Mouse (Mus musculus): ENCODE results near the gene Ccdc27. TPM values are rescaled to one million over a fixed set of nuclear protein-coding genes. Genes with fewer than 3 reads are reported as not detected.

Ccdc27 gene
- polyA plus RNA-seq, 1 experiment from 2014 or later: 0.17 TPM

GRCm38 (mm10) chr4:154057696-154058095 lies 15.2 kb upstream of the Ccdc27 start:
- 65% methylated on average over 4 of the region's 4 CpGs for WGBS
- Histone ChIP-seq H3K27me3 (no peaks in the 10 kb centered on the region), H3K4me1 (no peaks in the 10 kb centered on the region), H3K4me3 (replicated peaks) (no peak overlapping the region), H3K4me2 (no peak overlapping the region), H3K27ac (no peak overlapping the region), H3K9me3 (replicated peaks) (no peaks in the 10 kb centered on the region), H3K36me3 (no peaks in the 10 kb centered on the region), H3K9ac (no peak overlapping the region)
- no peak for ATAC-seq (replicated peaks; ENCODE audit: low FRiP score)

DNA sequence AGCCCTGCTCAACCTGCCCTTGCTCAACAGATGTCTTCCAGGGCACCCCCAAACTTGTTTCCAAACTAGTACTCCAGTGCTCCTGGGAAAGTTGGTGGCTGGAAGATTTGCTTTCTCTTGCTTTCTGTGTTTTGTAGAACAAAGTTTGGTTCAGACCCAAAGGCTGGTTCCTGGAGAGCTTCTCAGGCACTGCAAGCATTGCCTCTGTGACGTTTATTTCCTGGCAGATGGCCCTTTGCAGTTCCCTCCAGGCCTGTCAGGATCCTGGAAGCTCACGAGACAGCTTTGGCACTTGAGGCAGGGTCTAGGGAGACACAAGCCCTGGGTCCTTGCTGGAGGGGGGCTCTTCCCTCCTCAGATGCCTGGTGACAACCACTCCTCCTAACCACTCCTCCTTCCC lies 14.2 kb upstream of the Ccdc27 start:
- no peaks in the 10 kb centered on the region for H3K4me1 ChIP-seq
- H3K27me3 ChIP-seq: no peaks in the 10 kb centered on the region
- H3K4me3 ChIP-seq (replicated peaks): no peak overlapping the region
- no peak overlapping the region for H3K27ac ChIP-seq
- H3K36me3 ChIP-seq: no peaks in the 10 kb centered on the region
- no peaks in the 10 kb centered on the region for H3K9me3 ChIP-seq (replicated peaks)
- WGBS: 35% methylated on average over 2 of the region's 2 CpGs
- H3K4me2 ChIP-seq: no peak overlapping the region
- H3K9ac ChIP-seq: no peak overlapping the region
- ATAC-seq (replicated peaks; ENCODE audit: low FRiP score): no peak

DNA sequence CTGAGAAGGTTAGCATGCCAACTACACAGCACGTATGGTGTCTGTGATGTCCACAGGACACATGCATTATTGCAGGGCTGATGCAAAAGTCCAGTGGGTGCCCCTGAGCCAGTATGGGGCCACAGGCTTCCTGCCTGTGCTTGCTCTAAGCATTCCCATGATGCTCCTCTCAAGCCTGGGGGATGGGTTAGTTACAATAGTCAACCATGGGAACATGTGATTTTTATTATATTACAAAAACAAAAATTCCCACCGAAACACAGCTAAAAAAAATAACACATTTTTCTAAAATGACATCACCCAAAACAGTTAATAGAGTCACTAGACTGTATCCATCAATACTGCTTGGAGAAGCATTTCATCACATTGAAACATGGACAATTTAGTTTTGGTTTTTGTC lies 13.6 kb upstream of the Ccdc27 start:
- Histone ChIP-seq H3K27ac (no peak overlapping the region), H3K36me3 (no peaks in the 10 kb centered on the region), H3K4me2 (no peak overlapping the region), H3K4me3 (replicated peaks) (no peak overlapping the region), H3K4me1 (no peaks in the 10 kb centered on the region), H3K9me3 (replicated peaks) (no peaks in the 10 kb centered on the region), H3K27me3 (no peaks in the 10 kb centered on the region), H3K9ac (no peak overlapping the region)
- 69% methylated on average over 2 of the region's 2 CpGs for WGBS
- ATAC-seq (replicated peaks; ENCODE audit: low FRiP score): no peak

DNA sequence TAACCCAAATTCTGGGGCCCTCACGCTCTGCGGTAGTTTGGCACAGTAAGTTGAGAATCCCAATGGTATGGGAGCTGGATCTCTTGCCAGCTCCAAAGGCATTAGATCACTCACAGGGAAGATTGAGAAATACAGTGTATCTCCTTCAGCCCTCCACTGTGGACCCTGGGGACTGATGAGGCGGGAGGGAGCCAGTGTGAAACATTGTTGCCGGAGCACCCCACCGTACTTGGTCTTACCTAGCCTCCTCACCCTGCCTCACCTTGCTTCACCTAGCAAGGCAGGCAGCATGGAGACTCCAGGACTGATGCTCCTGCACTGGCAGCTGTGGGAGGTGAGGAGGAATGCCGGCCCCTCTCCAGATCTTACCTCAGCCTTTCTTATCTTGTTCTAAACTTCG lies 13.0 kb upstream of the Ccdc27 start:
- Histone ChIP-seq H3K9me3 (replicated peaks) (no peaks in the 10 kb centered on the region), H3K4me3 (replicated peaks) (no peak overlapping the region), H3K27me3 (no peaks in the 10 kb centered on the region), H3K36me3 (no peaks in the 10 kb centered on the region), H3K27ac (no peak overlapping the region), H3K4me2 (no peak overlapping the region), H3K4me1 (no peaks in the 10 kb centered on the region), H3K9ac (no peak overlapping the region)
- ATAC-seq (replicated peaks; ENCODE audit: low FRiP score): no peak
- WGBS: 85% methylated on average over 7 of the region's 7 CpGs

GRCm38 (mm10) chr4:154053065-154053464 lies 10.6 kb upstream of the Ccdc27 start:
- H3K9me3 ChIP-seq (replicated peaks): no peaks in the 10 kb centered on the region
- no peak overlapping the region for H3K4me3 ChIP-seq (replicated peaks)
- WGBS: 59% methylated on average over 4 of the region's 4 CpGs
- no peaks in the 10 kb centered on the region for H3K36me3 ChIP-seq
- no peak for ATAC-seq (replicated peaks; ENCODE audit: low FRiP score)
- no peaks in the 10 kb centered on the region for H3K4me1 ChIP-seq
- no peak overlapping the region for H3K27ac ChIP-seq
- H3K27me3 ChIP-seq: no peaks in the 10 kb centered on the region
- no peak overlapping the region for H3K4me2 ChIP-seq
- H3K9ac ChIP-seq: no peak overlapping the region

- 89% methylated on average over 3 of the region's 3 CpGs for WGBS
- no peak overlapping the region for H3K27ac ChIP-seq
- no peaks in the 10 kb centered on the region for H3K36me3 ChIP-seq
- no peak overlapping the region for H3K4me2 ChIP-seq
- H3K27me3 ChIP-seq: no peaks in the 10 kb centered on the region
- no peaks in the 10 kb centered on the region for H3K9me3 ChIP-seq (replicated peaks)
- no peak for ATAC-seq (replicated peaks; ENCODE audit: low FRiP score)
- no peak overlapping the region for H3K4me3 ChIP-seq (replicated peaks)
- no peak overlapping the region for H3K9ac ChIP-seq
- H3K4me1 ChIP-seq: no peaks in the 10 kb centered on the region
Measured at GRCm38 (mm10) chr4:154051401-154051800, 8.9 kb upstream of the Ccdc27 start.

DNA sequence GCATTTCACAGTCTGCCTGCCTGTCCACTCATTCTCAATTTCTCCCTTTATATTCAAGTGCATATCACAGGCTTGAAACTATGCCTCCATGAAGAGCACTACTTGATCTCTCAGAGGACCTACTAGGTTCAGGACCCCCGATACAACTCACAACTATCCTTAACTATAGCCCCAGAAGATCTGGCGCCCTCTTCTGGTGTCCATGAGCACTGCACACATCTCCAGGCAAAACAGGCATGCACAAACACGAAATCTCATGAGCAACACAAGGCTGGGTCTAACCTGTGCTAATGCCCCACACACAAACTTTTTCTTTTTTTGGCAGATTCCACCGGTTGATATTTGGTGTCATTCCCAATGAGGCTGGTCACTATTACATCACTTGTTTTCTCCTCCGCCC lies 3.4 kb upstream of the Ccdc27 start:
- Histone ChIP-seq H3K4me1 (no peaks in the 10 kb centered on the region), H3K9me3 (replicated peaks) (no peaks in the 10 kb centered on the region), H3K9ac (no peak overlapping the region), H3K4me3 (replicated peaks) (no peak overlapping the region), H3K36me3 (no peaks in the 10 kb centered on the region), H3K27me3 (peaks cover 3% of the 10 kb centered on the region; the same call in 1 of the 2 replicates), H3K27ac (no peak overlapping the region), H3K4me2 (no peak overlapping the region)
- ATAC-seq (replicated peaks; ENCODE audit: low FRiP score): no peak
- whole genome bisulfite sequencing: 67% methylated on average over 5 of the region's 5 CpGs

DNA sequence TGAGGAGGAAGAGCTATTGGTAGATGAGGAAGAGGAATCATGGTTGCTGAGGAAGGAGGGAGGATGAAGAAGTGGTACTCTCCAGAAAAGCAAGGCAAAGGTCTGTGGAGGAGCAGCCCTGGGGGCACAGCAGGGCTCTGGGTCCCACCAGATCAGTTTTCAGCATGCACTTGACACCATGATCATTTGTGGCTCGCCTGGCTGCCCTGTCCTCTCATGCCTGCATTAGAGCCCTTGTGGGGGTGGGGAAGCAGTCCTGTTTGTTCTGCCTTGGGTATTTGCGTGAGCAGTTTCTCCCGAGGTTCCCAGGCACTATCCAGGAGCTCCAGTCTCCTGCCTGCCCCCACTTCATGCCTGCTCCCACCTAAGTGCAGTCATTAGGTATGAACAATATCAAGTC lies 5.4 kb downstream of the Ccdc27 start:
- Histone ChIP-seq H3K4me2 (peak overlapping the region; percentile 22; the same call in 1 of the 2 replicates), H3K4me3 (replicated peaks) (no peak overlapping the region), H3K9me3 (replicated peaks) (no peaks in the 10 kb centered on the region), H3K36me3 (no peaks in the 10 kb centered on the region), H3K4me1 (peaks cover 11% of the 10 kb centered on the region), H3K9ac (no peak overlapping the region), H3K27me3 (peaks cover 3% of the 10 kb centered on the region; the same call in 1 of the 2 replicates), H3K27ac (no peak overlapping the region)
- peak; percentile 75; the same call in 1 of the 2 replicates for ATAC-seq (replicated peaks; ENCODE audit: low FRiP score)
- 11% methylated on average over 3 of the region's 3 CpGs for WGBS

DNA sequence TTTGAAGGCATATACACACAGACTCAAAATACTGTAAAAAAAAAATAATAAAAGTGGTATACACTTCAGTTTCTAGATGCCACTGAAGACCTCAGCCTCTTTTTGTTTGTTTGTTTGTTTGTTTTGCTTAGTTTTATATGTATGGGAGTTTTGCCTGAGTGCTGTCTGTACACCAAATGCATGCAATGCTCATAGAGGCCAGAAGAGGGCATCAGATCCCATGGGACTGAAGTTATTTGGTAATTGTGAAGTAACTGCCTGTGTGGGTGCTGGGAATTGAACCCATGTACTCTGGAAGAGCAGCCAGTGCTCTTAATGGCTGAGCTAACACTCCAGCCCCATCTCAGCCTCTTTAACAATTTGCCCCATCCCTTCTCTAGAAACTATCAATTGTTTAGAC lies 13.8 kb downstream of the Ccdc27 start:
- Histone ChIP-seq H3K27me3 (peaks cover 7% of the 10 kb centered on the region; the same call in 1 of the 2 replicates), H3K27ac (no peak overlapping the region), H3K4me1 (peaks cover 35% of the 10 kb centered on the region), H3K36me3 (no peaks in the 10 kb centered on the region), H3K9me3 (replicated peaks) (no peaks in the 10 kb centered on the region), H3K4me2 (no peak overlapping the region), H3K4me3 (replicated peaks) (no peak overlapping the region), H3K9ac (no peak overlapping the region)
- no peak for ATAC-seq (replicated peaks; ENCODE audit: low FRiP score)

GRCm38 (mm10) chr4:154028066-154028465 lies 14.4 kb downstream of the Ccdc27 start:
- Histone ChIP-seq H3K27ac (no peak overlapping the region), H3K27me3 (peaks cover 7% of the 10 kb centered on the region; the same call in 1 of the 2 replicates), H3K4me3 (replicated peaks) (no peak overlapping the region), H3K9ac (no peak overlapping the region), H3K4me2 (no peak overlapping the region), H3K36me3 (no peaks in the 10 kb centered on the region), H3K9me3 (replicated peaks) (no peaks in the 10 kb centered on the region), H3K4me1 (peaks cover 41% of the 10 kb centered on the region)
- WGBS: 84% methylated on average over 7 of the region's 7 CpGs
- no peak for ATAC-seq (replicated peaks; ENCODE audit: low FRiP score)

GRCm38 (mm10) chr4:154026441-154026761 lies 16.1 kb downstream of the Ccdc27 start:
- Histone ChIP-seq H3K9ac (peak overlapping the region; percentile 51), H3K36me3 (peaks cover 10% of the 10 kb centered on the region), H3K9me3 (replicated peaks) (no peaks in the 10 kb centered on the region), H3K4me1 (peaks cover 58% of the 10 kb centered on the region), H3K27me3 (peaks cover 7% of the 10 kb centered on the region; the same call in 1 of the 2 replicates), H3K4me3 (replicated peaks) (peak overlapping the region; percentile 57), H3K4me2 (peak overlapping the region; percentile 84), H3K27ac (peak overlapping the region; percentile 89; the same call in 1 of the 2 replicates)
- no peak for ATAC-seq (replicated peaks; ENCODE audit: low FRiP score)
- WGBS: 27% methylated on average over 2 of the region's 2 CpGs

DNA sequence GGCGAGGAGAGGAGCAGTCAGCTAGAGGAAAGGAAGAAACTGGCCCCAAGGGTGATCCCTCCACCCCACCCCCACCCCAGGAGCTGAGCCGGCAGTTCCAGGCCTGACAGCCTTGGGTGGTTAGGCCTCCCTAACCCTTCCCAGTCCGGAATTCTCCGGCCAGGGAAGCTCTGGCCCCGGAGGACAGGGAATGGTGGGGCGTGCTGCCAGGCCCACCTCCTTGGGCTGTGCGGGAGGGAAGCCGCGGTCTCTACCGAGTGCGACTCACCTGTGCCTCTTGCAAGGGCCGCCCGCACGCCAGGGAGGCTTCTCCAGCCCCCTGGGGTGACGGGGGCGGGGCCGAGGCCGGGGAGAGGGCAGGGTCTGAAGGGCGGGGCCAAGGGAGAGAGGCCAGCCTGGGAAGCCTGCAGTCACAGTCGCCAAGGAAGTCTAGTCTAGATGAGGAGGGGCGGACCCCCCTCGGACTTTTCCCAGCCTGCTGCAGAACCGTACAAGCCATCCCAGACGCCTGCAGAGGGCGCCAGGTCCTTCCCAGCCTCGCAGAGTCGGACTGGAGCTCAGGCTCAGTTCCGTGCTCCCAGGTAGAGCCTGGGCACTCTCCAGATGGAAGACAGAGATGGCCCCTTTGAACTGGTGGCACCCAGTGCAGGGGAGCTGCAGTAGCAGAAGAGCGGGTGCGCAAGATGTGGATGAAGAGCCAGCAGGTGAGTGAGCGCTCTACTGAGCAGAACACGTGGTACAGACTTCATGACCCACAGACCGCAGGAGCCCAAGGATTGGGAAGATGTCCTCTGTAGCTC lies 16.6 kb downstream of the Ccdc27 start, which contains the start of gene Smim1:
Smim1 (minus strand) TSS at position 590 of the 800 bp plus-strand sequence.
- 1% methylated on average over 33 of the region's 33 CpGs for WGBS
- Histone ChIP-seq H3K4me1 (peaks cover 58% of the 10 kb centered on the region), H3K4me2 (peak within 1 kb of the TSS; percentile 84), H3K4me3 (replicated peaks) (peak within 1 kb of the TSS; percentile 57), H3K27ac (peak within 1 kb of the TSS; percentile 89), H3K27me3 (peaks cover 7% of the 10 kb centered on the region; the same call in 1 of the 2 replicates), H3K9ac (peak within 1 kb of the TSS; percentile 51), H3K36me3 (peaks cover 15% of the 10 kb centered on the region), H3K9me3 (replicated peaks) (no peaks in the 10 kb centered on the region)
- peak; percentile 79 for ATAC-seq (replicated peaks; ENCODE audit: low FRiP score)

Data from kidney, embryonic 15.5 days (tissue).